Mouse (Mus musculus) left cerebral cortex, postnatal 14 days (tissue): Measurements from ENCODE around the gene Taar1. TPM values are rescaled to one million over a fixed set of nuclear protein-coding genes. Genes with fewer than 3 reads are reported as not detected.

ENCODE experiments used
- DNase-seq, 2 experiments: peaks; one replicate each; pipeline ENCODE4 v3.0.0; 2021 to 2022; ENCODE audit warnings: low spot score in 2 of 2, mixed read lengths in 1 of 2
- intact Hi-C: fragments of 180-260 bp; cut with DNase I; formaldehyde crosslinking; loops from one replicate; pipeline ENCODE4 v1.15.1; 2025
- total RNA-seq, 2 experiments: library from RNA; stranded (reverse); gene quantifications; 2 replicates each; pipeline ENCODE4 v1.2.3; 2021

Taar1 gene
- total RNA-seq, 2 experiments from 2014 or later = not detected

DNA sequence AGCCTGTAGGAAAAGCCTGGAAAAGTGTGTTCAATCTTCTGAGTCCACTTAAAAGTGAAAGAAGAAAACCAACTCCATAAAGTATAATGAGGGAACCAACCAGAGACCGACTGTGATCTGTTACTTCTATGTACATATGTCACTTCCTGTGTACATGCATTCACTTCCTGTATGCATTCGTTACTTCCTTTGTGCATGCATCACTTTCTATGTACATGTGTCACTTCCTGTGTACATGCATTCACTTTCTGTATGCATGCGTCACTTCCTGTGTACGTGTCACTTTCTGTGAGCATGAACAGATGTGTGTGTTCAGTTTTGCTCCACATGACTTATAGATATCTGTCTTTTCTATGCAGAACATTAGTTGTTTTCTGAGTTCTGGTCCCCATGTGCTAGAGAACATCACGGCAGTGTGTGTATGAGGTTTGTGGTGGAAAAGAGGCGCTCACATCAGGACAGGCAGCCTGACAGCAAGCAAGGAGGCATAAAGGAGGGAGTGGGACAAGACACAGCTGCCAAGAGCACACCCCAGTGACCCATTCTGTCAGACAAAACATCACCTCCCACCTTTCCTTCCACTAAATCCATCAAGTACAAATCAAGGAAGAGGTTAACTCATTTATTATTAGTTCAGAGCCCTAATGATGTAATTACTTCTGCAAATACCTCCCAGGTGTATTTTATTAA lies 44.9 kb downstream of the Taar1 start:
- no peak for DNase-seq
- intact Hi-C loops = no loop called here

DNA sequence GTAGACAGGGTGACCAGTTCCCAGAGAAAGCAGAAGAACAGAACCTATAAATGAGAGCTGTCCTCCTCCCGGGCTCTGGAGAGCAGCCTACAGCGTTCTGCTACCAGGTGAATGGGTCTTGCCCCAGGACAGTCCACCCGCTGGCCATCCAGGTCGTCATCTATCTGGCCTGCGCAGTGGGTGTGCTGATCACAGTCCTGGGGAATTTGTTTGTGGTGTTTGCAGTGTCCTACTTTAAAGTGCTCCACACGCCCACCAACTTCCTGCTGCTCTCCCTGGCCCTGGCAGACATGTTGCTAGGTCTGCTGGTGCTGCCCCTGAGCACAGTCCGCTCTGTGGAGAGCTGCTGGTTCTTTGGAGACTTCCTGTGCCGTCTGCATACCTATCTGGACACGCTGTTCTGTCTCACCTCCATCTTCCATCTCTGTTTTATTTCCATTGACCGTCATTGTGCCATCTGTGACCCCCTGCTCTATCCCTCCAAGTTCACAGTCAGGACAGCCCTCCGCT lies 50.6 kb downstream of the Taar1 start, which contains the start of gene Taar5:
Gene Taar5 (plus strand): TSS at position 51 of the 510 bp plus-strand sequence.
- DNase-seq = no peak
- intact Hi-C loops = no loop called here

Other genes with a start within 250 kb of the Taar1 start
- gene Rps12, start 133.1 kb upstream of the Taar1 start, total RNA-seq = 100 to 1,000 TPM; 222 to 226 TPM
- gene Slc18b1, start 123.4 kb upstream of the Taar1 start, total RNA-seq = 10 to 100 TPM; 18.3 to 23.3 TPM
- under 1 TPM in 1 of 2 experiments, not detected in 1; 0.19 TPM for gene Vnn3, start 68.9 kb upstream of the Taar1 start, total RNA-seq
- gene Vnn1, start 25.7 kb upstream of the Taar1 start, total RNA-seq = under 1 TPM in 1 of 2 experiments, not detected in 1; 0.13 TPM
- gene Taar2, start 18.2 kb downstream of the Taar1 start, total RNA-seq = not detected
- gene Taar3, start 29.2 kb downstream of the Taar1 start, total RNA-seq = not detected
- not detected for gene Taar4, start 40.1 kb downstream of the Taar1 start, total RNA-seq
- not detected for gene Taar5, start 50.4 kb downstream of the Taar1 start, total RNA-seq
- not detected for gene Taar6, start 65.3 kb downstream of the Taar1 start, total RNA-seq
- gene Taar7a, start 73.1 kb downstream of the Taar1 start, total RNA-seq = not detected
- not detected for gene Taar7b, start 79.6 kb downstream of the Taar1 start, total RNA-seq
- not detected for gene Taar7d, start 106.9 kb downstream of the Taar1 start, total RNA-seq
- gene Taar7e, start 117.3 kb downstream of the Taar1 start, total RNA-seq = not detected
- gene Taar7f, start 129.2 kb downstream of the Taar1 start, total RNA-seq = not detected
- not detected for gene Taar8a, start 156.1 kb downstream of the Taar1 start, total RNA-seq
- gene Taar8b, start 171.9 kb downstream of the Taar1 start, total RNA-seq = not detected
- not detected for gene Taar8c, start 181.6 kb downstream of the Taar1 start, total RNA-seq
- gene Taar9, start 189.2 kb downstream of the Taar1 start, total RNA-seq = not detected
- 100 to 1,000 TPM; 150 to 156 TPM for gene Stx7, start 228.9 kb downstream of the Taar1 start, total RNA-seq